Mouse (Mus musculus) brown adipose tissue, adult 24 weeks (tissue): ENCODE data around the gene Spopl. TPM values are rescaled to one million over a fixed set of nuclear protein-coding genes. Genes with fewer than 3 reads are reported as not detected.
A peak's percentile ranks its signal among the peaks of the same experiment; 100 is the strongest.
"Not testable (repeated sequence)": the region's sequence is repeated elsewhere in the genome, so short reads cannot be mapped to it uniquely, and the experiment has no call there.

ENCODE experiments used
- H3K27ac ChIP-seq: fragments of 200-500 bp; replicated peaks from 2 replicates; pipeline ENCODE4 v1.5.1; 2012; ENCODE audit warnings: low read depth, mild to moderate bottlenecking, low read length
- H3K4me1 ChIP-seq: fragments of 200-500 bp; 2 replicates; pipeline ENCODE4 v1.6.1; 2012; ENCODE audit warnings: low read length, mixed read lengths; ENCODE audit not compliant: control insufficient read depth, insufficient read depth, insufficient read length
- H3K4me3 ChIP-seq: fragments of 200-500 bp; 2 replicates; pipeline ENCODE4 v1.5.1; 2012; ENCODE audit warnings: low read depth, mild to moderate bottlenecking, low read length, moderate library complexity; ENCODE audit not compliant: insufficient read depth
- polyA plus RNA-seq: library from polyadenylated mRNA; stranded (reverse); fragments of >200 nt; gene quantifications from 2 replicates; pipeline ENCODE4 v1.2.4, GENCODE M21; 2012; ENCODE audit not compliant: missing spikeins, insufficient read depth, insufficient read length

Spopl gene
- 7.0 and 17.8 TPM in 2 replicates for polyA plus RNA-seq

DNA sequence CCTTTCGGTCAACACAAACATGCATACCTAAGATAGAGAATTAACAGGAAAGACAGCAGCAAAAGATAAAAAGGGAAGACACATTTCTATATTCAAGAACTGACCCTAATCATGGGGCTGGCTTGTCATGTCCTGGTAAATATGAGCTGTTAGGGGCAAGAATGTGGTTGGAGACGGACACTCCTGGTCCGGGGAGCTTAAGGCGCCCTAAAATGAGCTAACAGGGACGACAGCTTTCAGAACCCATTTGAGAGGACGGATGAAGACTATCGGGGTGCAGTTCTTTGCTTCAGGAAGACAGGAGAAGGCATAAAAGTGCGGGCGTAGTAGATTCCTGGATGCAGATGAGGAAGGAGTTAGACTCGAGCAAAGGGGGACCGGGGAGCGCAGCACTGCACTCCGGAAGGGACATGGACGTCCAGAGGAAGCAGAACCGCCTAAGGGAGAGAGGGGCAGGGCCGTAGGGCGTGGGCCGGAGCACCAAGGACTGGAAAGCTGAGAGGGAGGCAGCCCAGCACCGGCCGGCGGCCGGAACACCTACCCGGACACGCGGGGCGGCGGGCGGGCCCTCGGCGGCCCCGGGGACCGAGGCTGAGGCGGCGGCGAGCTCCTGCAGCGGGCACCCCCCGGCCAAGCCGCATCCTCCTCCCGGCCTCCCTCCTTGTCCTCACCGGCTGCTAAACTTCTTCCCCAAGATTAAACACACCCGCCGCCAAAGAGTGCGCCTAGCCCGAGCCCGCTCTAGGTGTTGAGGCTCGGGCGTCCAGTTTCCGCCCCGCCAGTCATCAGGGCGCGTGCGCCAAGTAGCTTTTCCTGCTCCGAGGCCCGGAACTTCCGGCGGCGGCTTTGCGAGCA, at the start of gene Spopl:
Gene Spopl, minus strand, starts transcription at position 805 of the 855 bp plus-strand sequence.
- Histone ChIP-seq H3K27ac (peak within 1 kb of the TSS; percentile 79), H3K4me3 (peak within 1 kb of the TSS; percentile 95), H3K4me1 (no peaks in the 10 kb centered on the region)

DNA sequence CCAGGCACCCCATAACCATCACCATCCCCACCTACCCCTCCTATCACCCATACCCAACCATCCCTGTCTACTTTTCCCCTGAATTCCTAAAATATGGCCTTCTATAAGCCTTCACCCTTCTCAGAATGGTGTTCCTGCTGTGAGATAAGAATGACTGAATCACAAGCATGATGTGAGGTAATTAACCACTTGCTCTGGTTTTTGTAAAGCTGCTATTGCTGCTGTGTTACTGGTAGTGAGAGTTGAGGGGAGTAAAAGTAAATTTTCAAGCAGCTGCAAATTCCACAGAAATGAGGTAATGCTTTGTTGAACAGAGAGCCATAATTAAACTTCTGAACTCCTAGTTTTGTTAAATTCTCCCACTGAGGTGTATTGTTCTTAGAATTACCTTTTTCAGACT, 48.2 kb upstream of the Spopl start:
- Histone ChIP-seq H3K27ac (no peak overlapping the region), H3K4me1 (no peaks in the 10 kb centered on the region), H3K4me3 (no peak overlapping the region)

DNA sequence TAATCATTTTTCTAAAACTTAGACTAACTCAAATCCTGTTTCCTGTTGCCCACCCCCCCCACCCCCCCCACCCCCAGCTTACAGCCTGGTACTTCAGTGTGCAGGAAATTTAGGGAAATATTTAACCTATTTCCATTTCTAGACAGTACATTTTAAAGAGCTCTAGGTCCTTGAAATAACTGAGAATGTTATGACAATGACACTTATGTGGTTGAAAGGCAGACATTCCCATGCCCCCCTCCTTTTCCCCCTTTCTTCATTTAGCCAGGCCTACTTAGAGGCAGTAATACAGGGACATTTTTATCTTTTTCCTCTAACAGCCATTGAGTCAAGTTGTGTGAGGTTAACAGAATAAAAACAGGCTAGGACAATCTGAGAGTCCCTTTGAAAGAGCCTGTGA, 46.1 kb upstream of the Spopl start:
- Histone ChIP-seq H3K4me3 (no peak overlapping the region), H3K4me1 (no peaks in the 10 kb centered on the region), H3K27ac (no peak overlapping the region)

DNA sequence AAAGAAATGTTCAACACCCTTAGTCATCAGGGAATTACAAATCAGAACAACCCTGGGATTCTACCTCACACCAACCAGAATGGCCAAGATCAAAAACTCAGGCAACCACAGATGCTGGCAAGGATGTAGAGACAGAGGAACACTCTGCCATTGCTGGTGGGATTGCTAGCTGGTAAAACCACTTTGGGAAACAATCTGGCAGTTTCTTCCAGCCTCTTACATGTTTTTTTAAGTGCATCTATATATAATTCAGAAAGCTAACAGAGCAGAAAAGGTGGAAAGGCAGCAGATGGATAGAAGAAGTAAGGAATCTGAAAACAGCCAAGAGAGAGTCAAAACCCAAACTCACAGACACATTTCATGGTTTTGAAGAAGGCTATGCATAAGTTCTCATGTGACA, 33.5 kb upstream of the Spopl start:
- H3K27ac ChIP-seq: no peak overlapping the region
- no peaks in the 10 kb centered on the region for H3K4me1 ChIP-seq
- H3K4me3 ChIP-seq: no peak overlapping the region

DNA sequence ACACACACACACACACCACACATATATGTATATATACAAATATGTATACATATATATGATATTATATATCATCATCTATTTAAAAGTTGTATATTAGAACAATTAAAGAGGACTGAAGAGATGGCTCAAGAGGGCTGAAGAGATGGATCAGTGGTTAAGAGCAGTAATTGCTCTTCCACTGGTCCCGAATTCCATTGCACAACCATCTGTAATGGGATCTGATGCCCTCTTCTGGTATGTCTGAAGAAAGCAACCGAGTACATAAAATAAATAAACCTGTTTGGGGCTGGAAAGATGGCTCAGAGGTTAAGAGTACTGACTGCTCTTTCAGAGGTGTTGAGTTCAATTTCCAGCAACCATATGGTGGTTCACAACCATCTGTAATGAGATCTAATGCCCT, 16.9 kb upstream of the Spopl start:
- Histone ChIP-seq H3K4me1 (no peaks in the 10 kb centered on the region), H3K4me3 (no peak overlapping the region), H3K27ac (no peak overlapping the region)

DNA sequence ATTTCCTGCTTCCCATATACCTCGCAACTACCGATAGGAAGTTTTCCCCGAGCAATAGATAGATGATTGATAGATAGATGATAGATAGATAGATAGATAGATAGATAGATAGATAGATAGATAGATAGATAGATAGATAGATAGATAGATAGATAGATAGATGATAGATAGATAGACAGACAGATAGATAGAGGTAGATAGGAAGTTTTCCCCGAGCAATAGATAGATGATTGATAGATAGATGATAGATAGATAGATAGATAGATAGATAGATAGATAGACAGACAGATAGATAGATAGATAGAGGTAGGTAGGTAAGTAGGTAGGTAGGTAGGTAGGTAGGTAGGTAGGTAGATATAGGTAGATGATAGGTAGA, 239 bp upstream of the Spopl start:
- peak overlapping the region; percentile 95 for H3K4me3 ChIP-seq
- not testable (repeated sequence) for H3K4me1 ChIP-seq, H3K27ac ChIP-seq

DNA sequence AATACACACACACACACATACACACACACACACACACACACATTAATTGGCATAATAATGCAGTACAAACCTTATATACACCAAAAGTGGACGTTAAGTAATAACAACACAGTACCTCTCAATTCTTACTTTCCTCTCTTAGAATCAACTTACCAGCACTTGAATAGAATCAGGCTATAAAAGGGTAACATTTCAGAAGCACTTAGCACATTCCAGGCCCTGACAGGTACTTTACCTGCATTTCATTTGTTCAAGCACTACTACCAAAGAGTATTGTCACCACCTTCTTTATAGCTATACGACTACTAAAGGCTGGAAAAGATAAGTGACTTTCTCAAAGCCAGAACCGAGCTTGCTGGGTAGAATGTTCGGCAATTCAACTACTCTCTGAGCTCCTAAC, 1.3 kb downstream of the Spopl start:
- Histone ChIP-seq H3K27ac (no peak overlapping the region), H3K4me1 (no peaks in the 10 kb centered on the region), H3K4me3 (0 out of 2 replicates have a peak overlapping the region, but pooled peaks have one; percentile 95)

DNA sequence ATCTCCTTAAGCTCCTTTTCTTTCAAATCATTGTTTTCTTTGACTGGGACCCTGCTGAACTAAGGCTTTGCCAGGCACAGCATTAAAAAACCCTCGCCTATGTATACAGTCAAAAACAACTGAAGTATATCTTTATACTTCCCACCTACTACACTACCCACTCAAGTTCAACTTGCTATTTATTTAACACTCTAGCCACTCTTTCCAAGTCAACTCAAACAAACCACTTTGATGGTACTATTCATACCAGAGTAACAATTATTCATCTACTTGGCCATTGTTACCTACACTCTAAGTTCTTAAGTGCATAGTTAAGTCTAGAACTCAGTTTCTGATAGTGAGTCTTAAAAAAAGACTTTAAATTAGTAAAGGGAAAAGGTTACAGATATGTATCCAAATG, 3.1 kb downstream of the Spopl start:
- H3K4me3 ChIP-seq: no peak overlapping the region
- no peak overlapping the region for H3K27ac ChIP-seq
- peaks cover 3% of the 10 kb centered on the region; the same call in 1 of the 2 replicates for H3K4me1 ChIP-seq

DNA sequence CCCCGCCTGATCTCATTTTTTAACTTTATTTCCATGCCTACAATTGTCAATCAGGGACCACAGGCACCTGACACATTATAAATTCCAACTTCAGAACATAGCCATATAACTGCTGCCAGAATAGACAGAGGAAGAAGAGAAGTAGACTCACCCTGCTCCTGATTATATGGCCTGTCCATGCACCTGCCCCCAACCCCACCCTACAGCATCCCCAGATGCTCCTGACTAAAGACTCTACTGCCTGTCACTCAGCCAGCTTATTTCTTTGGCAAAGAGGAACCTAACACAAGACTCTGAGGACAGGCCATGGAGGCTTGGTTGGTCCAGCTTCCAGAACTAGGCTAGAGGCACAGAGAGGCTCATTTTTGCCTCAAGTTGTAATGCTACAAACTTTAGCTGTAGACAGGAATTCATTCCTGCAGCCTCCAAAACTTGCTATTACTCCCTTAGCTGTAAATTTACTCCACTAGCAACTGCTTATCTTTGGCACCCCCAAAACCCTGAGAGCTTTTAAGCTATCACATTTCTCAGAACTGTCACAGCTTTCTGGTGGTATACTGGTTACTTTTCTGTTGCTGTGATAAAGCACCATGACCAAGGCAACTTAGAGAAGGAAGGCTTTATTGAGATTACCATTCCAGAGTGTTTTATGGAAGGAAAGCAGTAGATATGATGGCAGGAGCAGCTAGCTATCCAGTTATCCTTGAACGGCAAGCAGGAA, 6.7 kb downstream of the Spopl start:
- no peak overlapping the region for H3K4me3 ChIP-seq

DNA sequence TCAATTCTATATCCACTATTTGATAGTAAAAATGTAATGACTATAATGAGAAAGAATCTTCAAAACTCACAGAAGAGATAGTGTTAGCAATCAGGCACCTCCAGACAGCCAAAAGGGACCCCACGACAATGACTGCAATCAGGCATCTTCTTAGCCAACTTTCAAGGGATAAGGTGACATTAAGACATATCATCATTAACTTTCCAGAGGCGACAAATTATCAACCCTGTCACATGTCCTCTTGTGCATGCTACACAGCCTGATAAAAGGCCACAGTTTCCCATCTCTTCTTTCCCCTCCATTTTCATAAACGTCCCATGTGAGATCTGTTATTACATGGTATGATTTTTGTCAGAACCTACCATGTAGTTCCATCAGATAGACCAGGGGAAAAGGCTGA, 9.0 kb downstream of the Spopl start:
- no peak overlapping the region for H3K27ac ChIP-seq
- H3K4me1 ChIP-seq: peaks cover 3% of the 10 kb centered on the region; the same call in 1 of the 2 replicates
- H3K4me3 ChIP-seq: no peak overlapping the region

More for the DNA sequence above, 6.7 kb downstream of the Spopl start:
- peaks cover 3% of the 10 kb centered on the region; the same call in 1 of the 2 replicates for H3K4me1 ChIP-seq
- H3K27ac ChIP-seq: no peak overlapping the region

DNA sequence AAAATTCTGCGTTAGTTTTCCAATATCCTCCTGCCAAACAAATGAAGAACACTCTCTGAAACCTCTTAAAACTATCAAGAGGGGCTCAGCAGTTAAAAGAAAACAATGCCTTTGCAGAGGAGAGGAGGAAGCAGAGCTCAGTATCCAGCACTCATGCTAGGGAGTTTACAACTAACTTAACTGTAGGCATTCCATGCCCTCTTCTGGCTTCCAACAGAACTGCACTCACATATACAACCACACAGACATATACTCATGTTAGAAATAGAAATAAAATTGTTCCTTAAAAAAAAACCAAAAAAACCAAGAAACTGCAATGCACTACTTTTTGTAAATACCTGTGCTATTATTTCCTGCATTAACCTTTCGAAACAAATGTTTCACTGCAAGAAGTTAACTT, 12.7 kb downstream of the Spopl start:
- H3K4me3 ChIP-seq: no peak overlapping the region
- no peaks in the 10 kb centered on the region; the same call in 1 of the 2 replicates for H3K4me1 ChIP-seq
- H3K27ac ChIP-seq: no peak overlapping the region

DNA sequence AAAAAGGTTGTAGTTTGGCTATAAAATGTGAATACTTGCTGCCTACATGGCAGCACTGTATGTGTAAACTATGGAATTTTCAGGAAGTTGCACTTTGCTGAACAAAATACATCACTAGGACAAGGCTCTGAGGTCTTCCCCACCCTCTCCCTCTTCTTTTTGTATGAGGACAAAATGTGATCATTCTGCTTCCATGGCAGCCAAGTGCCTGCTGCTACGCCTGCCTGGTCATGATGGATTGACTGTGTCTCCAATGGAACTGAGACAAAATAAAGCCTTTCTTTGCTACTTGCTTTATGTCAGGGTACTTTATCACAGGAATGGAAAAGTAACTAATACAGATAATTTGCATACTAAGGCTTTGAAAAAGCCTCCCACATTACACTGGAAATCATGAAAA, 20.7 kb downstream of the Spopl start:
- Histone ChIP-seq H3K4me1 (no peaks in the 10 kb centered on the region; the same call in 1 of the 2 replicates), H3K27ac (no peak overlapping the region), H3K4me3 (no peak overlapping the region)

DNA sequence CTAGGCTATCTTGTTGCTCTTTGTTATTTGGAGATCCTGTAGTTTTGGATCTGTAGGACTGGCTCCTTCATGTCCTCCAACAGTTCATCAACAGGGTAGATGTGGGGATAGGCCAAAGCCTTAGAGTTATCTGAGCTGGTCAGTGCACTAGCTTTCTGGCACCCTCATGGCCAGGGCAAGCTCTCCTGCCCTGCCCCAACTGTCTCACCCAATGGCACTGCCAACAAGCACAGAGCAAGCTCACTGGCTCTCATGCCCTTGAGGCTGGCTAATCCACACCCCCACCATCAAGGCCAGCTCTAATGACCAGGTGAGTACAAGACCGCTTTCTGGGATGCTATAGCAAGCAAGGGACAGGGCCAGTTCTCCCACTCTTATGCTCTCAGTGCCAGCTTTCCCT, 24.7 kb downstream of the Spopl start:
- H3K4me3 ChIP-seq: no peak overlapping the region
- no peaks in the 10 kb centered on the region; the same call in 1 of the 2 replicates for H3K4me1 ChIP-seq
- no peak overlapping the region for H3K27ac ChIP-seq

DNA sequence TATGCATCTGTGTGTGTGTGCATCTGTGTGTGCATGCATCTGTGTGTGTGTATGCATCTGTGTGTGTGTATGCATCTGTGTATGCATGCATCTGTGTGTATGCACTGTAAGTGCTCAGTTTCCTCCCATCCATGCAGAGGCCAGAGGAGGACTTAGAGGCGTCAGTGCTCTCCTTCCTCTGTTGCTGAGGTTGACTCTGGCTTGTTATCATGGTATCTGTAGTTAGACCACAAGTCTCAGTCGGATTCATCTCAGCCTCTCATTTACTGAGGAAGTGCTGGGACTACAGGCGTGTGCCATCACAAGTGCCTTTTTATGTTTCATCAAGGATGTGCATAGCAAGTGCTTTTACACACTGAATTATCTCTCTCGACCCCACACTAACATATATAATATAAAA, 31.9 kb downstream of the Spopl start:
- H3K4me1 ChIP-seq: no peaks in the 10 kb centered on the region

DNA sequence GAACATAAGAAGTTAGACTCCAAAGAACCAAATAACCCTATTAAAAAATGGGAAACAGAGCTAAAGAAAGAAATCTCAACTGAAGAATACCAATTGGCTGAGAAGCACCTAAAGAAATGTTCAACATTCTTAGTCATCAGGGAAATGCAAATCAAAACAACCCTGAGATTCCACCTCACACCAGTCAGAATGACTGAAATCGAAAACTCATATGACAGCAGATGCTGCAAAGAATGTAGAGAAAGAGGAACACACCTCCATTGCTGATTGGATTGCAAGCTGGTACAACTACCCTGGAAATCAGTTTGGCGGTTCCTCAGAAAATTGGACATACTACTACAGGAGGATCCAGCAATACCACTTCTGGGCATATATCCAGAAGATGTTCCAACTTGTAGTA, 44.2 kb downstream of the Spopl start:
- H3K27ac ChIP-seq, H3K4me3 ChIP-seq, H3K4me1 ChIP-seq: not testable (repeated sequence)

More for the DNA sequence above, 31.9 kb downstream of the Spopl start:
- Histone ChIP-seq H3K27ac (no peak overlapping the region), H3K4me3 (no peak overlapping the region)
